Mouse (Mus musculus) ES-E14 (cell line): ENCODE measurements around the gene Cdkl3.

ENCODE experiments used
- CHD2 ChIP-seq: IDR thresholded peaks from 2 replicates; pipeline ENCODE4 v1.6.1; 2014; ENCODE audit warnings: mild to moderate bottlenecking, low read depth, low read length, inconsistent platforms
- HCFC1 ChIP-seq: IDR thresholded peaks from 2 replicates; pipeline ENCODE4 v1.6.1; 2012; ENCODE audit warnings: low read length, inconsistent platforms, borderline replicate concordance; ENCODE audit not compliant: insufficient read depth
- MAFK ChIP-seq: IDR thresholded peaks from 2 replicates; pipeline ENCODE4 v1.6.1; 2014; ENCODE audit warnings: mild to moderate bottlenecking, low read depth, low read length, inconsistent platforms; ENCODE audit not compliant: insufficient read depth
- ZC3H11A ChIP-seq: IDR thresholded peaks from 2 replicates; pipeline ENCODE4 v1.6.1; 2012; ENCODE audit warnings: low read depth, mild to moderate bottlenecking, inconsistent platforms, low read length, borderline replicate concordance
- ZNF384 ChIP-seq: IDR thresholded peaks from 2 replicates; pipeline ENCODE4 v1.6.1; 2012; ENCODE audit warnings: low read depth, low read length, inconsistent platforms

DNA sequence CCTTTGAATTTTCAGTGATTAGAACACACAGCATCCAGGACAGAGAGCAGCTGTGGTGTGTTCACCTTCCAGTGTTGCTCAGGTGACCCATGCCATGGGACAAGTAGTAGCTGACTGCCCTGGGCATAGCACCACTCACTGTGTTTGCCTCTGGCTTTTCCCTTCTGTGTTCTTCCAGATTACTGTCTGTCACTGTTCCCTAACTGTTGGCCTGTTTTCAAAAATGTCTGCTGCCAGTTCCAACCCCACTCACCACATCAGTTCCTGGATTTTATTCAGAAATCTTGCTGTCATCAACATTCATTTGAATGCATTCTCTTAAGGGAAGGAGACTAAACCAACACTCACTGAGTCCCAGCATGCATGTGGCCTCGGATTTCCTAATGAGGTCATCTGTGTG, 29.9 kb downstream of the Cdkl3 start:
- TF ChIP-seq ZNF384 (no peak), HCFC1 (no peak), MAFK (no peak), CHD2 (no peak), ZC3H11A (no peak)
